33 mouse cellular contexts compared by ENCODE assay signal in the genomic region with DNA sequence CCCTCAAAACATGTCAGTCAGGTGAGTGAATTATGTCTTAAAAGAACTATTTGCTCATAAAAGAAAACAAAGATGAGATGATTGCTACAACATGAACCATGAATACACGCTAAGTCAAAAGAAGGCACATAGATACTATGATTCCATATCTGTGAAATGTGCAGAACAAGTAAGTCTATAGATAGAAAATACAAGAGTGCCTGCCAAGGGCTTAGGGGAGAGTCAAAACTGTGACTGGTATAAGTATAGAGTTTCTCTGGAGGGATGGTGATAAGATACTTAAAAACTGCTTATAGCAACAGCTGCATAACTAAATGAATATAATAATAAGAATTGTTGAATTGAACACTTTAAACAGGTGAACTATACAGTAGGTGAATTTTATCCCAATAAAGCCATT.
"Had no signal": no experiment of that assay in that cellular context is flagged by ENCODE, and none has a peak within 500 bp of the region (broad histone marks: within the 10 kb centered on the region; RNA-seq: fewer than 3 reads in every experiment).

No protein-coding gene starts in this region.

- H3K27me3 ChIP-seq: heart, embryonic 12.5 days; heart, embryonic 13.5 days; heart, embryonic 15.5 days; hindbrain, embryonic 12.5 days; hindbrain, embryonic 15.5 days; intestine, embryonic 15.5 days; kidney, embryonic 15.5 days had no signal

- ATAC-seq: hindbrain, embryonic 16.5 days; hindbrain, postnatal 0 days; inflammation-experienced regulatory T-cells, adult 6 months; intestine, embryonic 15.5 days; intestine, embryonic 16.5 days; intestine, postnatal 0 days had no signal

- H3K4me3 ChIP-seq: heart, embryonic 12.5 days; heart, embryonic 13.5 days; heart, embryonic 15.5 days; hindbrain, embryonic 10.5 days; hindbrain, embryonic 12.5 days; hindbrain, embryonic 13.5 days; hindbrain, embryonic 15.5 days; intestine, embryonic 15.5 days; kidney, embryonic 15.5 days; layer of hippocampus, adult 2 months; left cerebral cortex, adult 2 months had no signal

- H3K4me2 ChIP-seq: heart, embryonic 12.5 days; heart, embryonic 13.5 days; heart, embryonic 15.5 days; hindbrain, embryonic 12.5 days; hindbrain, embryonic 13.5 days; hindbrain, embryonic 14.5 days; hindbrain, embryonic 15.5 days; intestine, embryonic 15.5 days; kidney, embryonic 15.5 days had no signal

- H3K36me3 ChIP-seq: heart, embryonic 12.5 days; heart, embryonic 13.5 days; heart, embryonic 15.5 days; hindbrain, embryonic 10.5 days; hindbrain, embryonic 12.5 days; hindbrain, embryonic 13.5 days; hindbrain, embryonic 15.5 days; intestine, embryonic 15.5 days; kidney, embryonic 15.5 days had no signal

- H3K4me1 ChIP-seq: hindbrain, embryonic 12.5 days; intestine, embryonic 15.5 days had no signal

- DNase-seq: heart, postnatal 14 days; heart, postnatal 36 days; heart, postnatal 4 days; kidney, adult 11 months; kidney, adult 18-20 months; kidney, adult 2 months; kidney, adult 8-10 months; kidney, adult 9 months; kidney, postnatal 10 days; kidney, postnatal 14 days; kidney, postnatal 25 days; kidney, postnatal 36 days; kidney, postnatal 4 days; layer of hippocampus, adult 9-11 months; layer of hippocampus, postnatal 36 days had no signal

- H3K27ac ChIP-seq: heart, embryonic 13.5 days; heart, embryonic 15.5 days; hindbrain, embryonic 10.5 days; hindbrain, embryonic 12.5 days; hindbrain, embryonic 13.5 days; hindbrain, embryonic 14.5 days; hindbrain, embryonic 15.5 days; hindbrain, postnatal 0 days; intestine, embryonic 15.5 days; kidney, embryonic 15.5 days; kidney, postnatal 0 days; layer of hippocampus, adult 2 months; left cerebral cortex, adult 2 months had no signal

- H3K9me3 ChIP-seq: heart, embryonic 12.5 days; heart, embryonic 13.5 days; heart, embryonic 15.5 days; hindbrain, embryonic 10.5 days; hindbrain, embryonic 12.5 days; hindbrain, embryonic 13.5 days; hindbrain, embryonic 15.5 days; intestine, embryonic 15.5 days; kidney, embryonic 15.5 days had no signal

- H3K9ac ChIP-seq: heart, embryonic 12.5 days; heart, embryonic 13.5 days; heart, embryonic 15.5 days; hindbrain, embryonic 12.5 days; hindbrain, embryonic 13.5 days; hindbrain, embryonic 14.5 days; hindbrain, embryonic 15.5 days; intestine, embryonic 15.5 days; kidney, embryonic 15.5 days had no signal
